Mouse (Mus musculus) MEL (cell line): ENCODE data around the gene Iqcf1. TPM values are rescaled to one million over a fixed set of nuclear protein-coding genes. Genes with fewer than 3 reads are reported as not detected.

Experiments used
- DNase-seq: peaks from one replicate; pipeline ENCODE4 v3.0.0; 2011; ENCODE audit warnings: low read depth, low spot score
- H3K27ac ChIP-seq: 2 replicates; pipeline ENCODE4 v1.5.1; 2012; ENCODE audit warnings: low read depth, mild to moderate bottlenecking, control low read depth, low read length, moderate library complexity; ENCODE audit not compliant: control insufficient read depth
- H3K27me3 ChIP-seq, 2 experiments: fragments of 150-350 bp in 1 of 2; sonication (generic) in 1 of 2; 2 replicates each; pipeline ENCODE4 v1.6.1; 2012; ENCODE audit warnings: low read length in 2 of 2, mild to moderate bottlenecking in 2 of 2, improper control_type of control experiment in 1 of 2, moderate library complexity in 1 of 2; ENCODE audit not compliant: insufficient read depth in 2 of 2, control insufficient read depth in 1 of 2
- H3K36me3 ChIP-seq, 2 experiments: 2 replicates each; pipeline ENCODE4 v1.6.1; 2012 to 2014; ENCODE audit warnings: low read length in 2 of 2, improper control_type of control experiment in 1 of 2, inconsistent platforms in 1 of 2, mild to moderate bottlenecking in 1 of 2; ENCODE audit not compliant: insufficient read depth in 2 of 2, control insufficient read depth in 1 of 2
- H3K4me1 ChIP-seq, 2 experiments: fragments of 150-350 bp in 1 of 2; sonication (generic) in 1 of 2; 2 replicates each; pipeline ENCODE4 v1.6.1; 2012; ENCODE audit warnings: low read length in 2 of 2, improper control_type of control experiment in 1 of 2, mild to moderate bottlenecking in 1 of 2; ENCODE audit not compliant: insufficient read depth in 2 of 2, control insufficient read depth in 1 of 2
- H3K4me3 ChIP-seq, 2 experiments: fragments of 150-350 bp in 1 of 2; sonication (generic) in 1 of 2; 2 replicates each; pipeline ENCODE4 v1.5.1; 2012; ENCODE audit warnings: low read depth in 2 of 2, low read length in 2 of 2, mild to moderate bottlenecking in 2 of 2, moderate library complexity in 2 of 2, control low read depth in 1 of 2, improper control_type of control experiment in 1 of 2; ENCODE audit not compliant: control insufficient read depth in 1 of 2, insufficient read depth in 1 of 2
- H3K79me2 ChIP-seq: 2 replicates; pipeline ENCODE4 v1.6.1; 2012; ENCODE audit warnings: mild to moderate bottlenecking, low read length, moderate library complexity; ENCODE audit not compliant: control insufficient read depth, poor library complexity, insufficient read depth
- H3K9ac ChIP-seq: 2 replicates; pipeline ENCODE4 v1.6.1; 2012; ENCODE audit warnings: low read depth, mild to moderate bottlenecking, control low read depth, low read length, moderate library complexity; ENCODE audit not compliant: control insufficient read depth, poor library complexity, severe bottlenecking
- H3K9me3 ChIP-seq: fragments of 150-350 bp; sonication (generic); replicated peaks from 2 replicates; pipeline ENCODE4 v1.6.1; 2012; ENCODE audit warnings: mild to moderate bottlenecking, low read length, improper control_type of control experiment, moderate library complexity; ENCODE audit not compliant: insufficient read depth
- CHD1 ChIP-seq: IDR thresholded peaks from 2 replicates; pipeline ENCODE4 v1.6.1; 2012; ENCODE audit warnings: low read depth, mild to moderate bottlenecking, inconsistent platforms, low read length, improper control_type of control experiment
- ETS1 ChIP-seq: IDR thresholded peaks from 2 replicates; pipeline ENCODE4 v1.6.1; 2012; ENCODE audit warnings: low read depth, mild to moderate bottlenecking, inconsistent platforms, low read length, improper control_type of control experiment, moderate library complexity
- GATA1 ChIP-seq: IDR thresholded peaks from 2 replicates; pipeline ENCODE4 v1.6.1; 2011; ENCODE audit warnings: low read depth, low read length, improper control_type of control experiment
- HCFC1 ChIP-seq: IDR thresholded peaks from 2 replicates; pipeline ENCODE4 v1.6.1; 2012; ENCODE audit warnings: low read depth, mild to moderate bottlenecking, inconsistent platforms, low read length, improper control_type of control experiment, moderate library complexity
- JUND ChIP-seq: IDR thresholded peaks from 2 replicates; pipeline ENCODE4 v1.6.1; 2011; ENCODE audit warnings: low read depth, mild to moderate bottlenecking, improper control_type of control experiment, low read length
- MAFK ChIP-seq: IDR thresholded peaks from 2 replicates; pipeline ENCODE4 v1.6.1; 2011; ENCODE audit warnings: low read depth, mild to moderate bottlenecking, low read length, improper control_type of control experiment, borderline replicate concordance
- MAX ChIP-seq: IDR thresholded peaks from 2 replicates; pipeline ENCODE4 v1.6.1; 2011; ENCODE audit warnings: low read length, improper control_type of control experiment
- MAZ ChIP-seq: IDR thresholded peaks from 2 replicates; pipeline ENCODE4 v1.6.1; 2012; ENCODE audit warnings: low read depth, mild to moderate bottlenecking, inconsistent platforms, low read length, improper control_type of control experiment
- MEF2A ChIP-seq: IDR thresholded peaks from 2 replicates; pipeline ENCODE4 v1.6.1; 2014; ENCODE audit warnings: low read depth, mild to moderate bottlenecking, inconsistent platforms, low read length, improper control_type of control experiment; ENCODE audit not compliant: poor library complexity, insufficient replicate concordance, severe bottlenecking; ENCODE audit errors: extremely low read depth
- SIN3A ChIP-seq: IDR thresholded peaks from 2 replicates; pipeline ENCODE4 v1.6.1; 2012; ENCODE audit warnings: low read length, improper control_type of control experiment, inconsistent platforms
- SMC3 ChIP-seq: IDR thresholded peaks from 2 replicates; pipeline ENCODE4 v1.6.1; 2011; ENCODE audit warnings: low read depth, low read length, improper control_type of control experiment
- TAL1 ChIP-seq: IDR thresholded peaks from 2 replicates; pipeline ENCODE4 v1.6.1; 2012; ENCODE audit warnings: mild to moderate bottlenecking, inconsistent platforms, low read length, moderate library complexity, mixed read lengths
- TBP ChIP-seq: IDR thresholded peaks from 2 replicates; pipeline ENCODE4 v1.8.0; 2011; ENCODE audit warnings: low read depth, low read length, improper control_type of control experiment
- UBTF ChIP-seq: IDR thresholded peaks from 2 replicates; pipeline ENCODE4 v1.6.1; 2012; ENCODE audit warnings: low read depth, mild to moderate bottlenecking, inconsistent platforms, low read length, improper control_type of control experiment, moderate library complexity, borderline replicate concordance; ENCODE audit not compliant: insufficient read depth
- ZC3H11A ChIP-seq: IDR thresholded peaks from 2 replicates; pipeline ENCODE4 v1.6.1; 2012; ENCODE audit warnings: low read depth, mild to moderate bottlenecking, inconsistent platforms, low read length, improper control_type of control experiment
- ZMIZ1 ChIP-seq: IDR thresholded peaks from 2 replicates; pipeline ENCODE4 v1.6.1; 2012; ENCODE audit warnings: low read depth, mild to moderate bottlenecking, inconsistent platforms, low read length, improper control_type of control experiment, moderate library complexity
- ZNF384 ChIP-seq: IDR thresholded peaks from 2 replicates; pipeline ENCODE4 v1.6.1; 2012; ENCODE audit warnings: low read depth, mild to moderate bottlenecking, inconsistent platforms, low read length, improper control_type of control experiment
- polyA plus RNA-seq, 2 experiments: library from polyadenylated mRNA; stranded (reverse) in 1 of 2; unstranded in 1 of 2; fragments of >175 nt in 1 of 2; fragments of >200 nt in 1 of 2; gene quantifications; 2 replicates each; pipeline versions ENCODE4 v1.2.1 to v1.2.4; 2012; ENCODE audit warnings: low replicate concordance in 2 of 2, low read depth in 1 of 2; ENCODE audit not compliant: insufficient read length in 2 of 2, insufficient read depth in 1 of 2, missing spikeins in 1 of 2
- total RNA-seq: library from RNA; depleted of rRNA; stranded (reverse); fragments of 300-350 nt; gene quantifications from 2 replicates; pipeline ENCODE4 v1.2.3, GENCODE M21; 2012

Iqcf1 gene
- total and polyA plus RNA-seq, 3 experiments = 0.52 TPM; not detected in 2

DNA sequence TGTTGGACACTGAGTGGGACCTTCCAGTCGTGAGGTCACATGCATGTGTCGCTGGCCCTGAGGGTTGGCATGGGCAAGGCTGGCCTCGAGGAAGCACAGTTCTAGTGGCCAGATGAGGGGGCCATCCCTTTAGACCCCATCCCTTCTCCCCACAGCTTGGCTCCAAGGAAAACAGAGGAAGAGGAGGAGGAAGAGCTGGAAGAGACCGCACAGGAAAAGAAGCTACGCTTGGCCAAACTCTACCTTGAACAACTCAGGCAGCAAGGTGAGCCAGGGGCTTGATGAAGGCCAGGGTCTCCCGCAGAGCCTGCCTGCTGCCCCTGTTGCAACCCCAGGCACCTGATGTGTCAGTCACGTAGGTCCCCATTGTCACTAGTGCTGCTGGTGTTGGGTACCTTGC lies 19.2 kb upstream of the Iqcf1 start:
- Histone ChIP-seq H3K36me3 (peaks cover 0 to 3% of the 10 kb centered on the region in 2 experiments; a peak in 3 of 4 replicates), H3K27ac (no peak overlapping the region)
- DNase-seq = no peak

DNA sequence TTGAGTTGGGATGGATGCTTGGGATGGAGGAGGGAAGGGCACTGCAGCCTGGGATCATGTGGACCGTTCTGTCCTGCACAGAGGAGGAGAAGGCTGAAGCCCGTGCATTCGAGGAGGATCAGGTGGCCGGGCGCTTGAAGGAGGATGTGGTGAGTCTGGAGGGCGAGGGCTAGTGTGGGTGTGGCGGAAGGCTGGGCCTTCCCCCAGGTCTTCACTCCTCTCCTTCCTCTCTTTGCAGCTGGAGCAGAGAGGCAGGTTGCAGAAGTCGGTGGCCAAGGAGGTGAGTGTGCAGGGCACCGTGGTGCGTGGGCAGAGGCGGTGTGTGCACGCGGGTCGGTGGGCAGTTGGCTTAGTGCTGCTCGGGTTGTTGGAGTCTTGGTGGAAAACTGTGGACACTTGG lies 18.7 kb upstream of the Iqcf1 start:
- TF ChIP-seq MAFK (no peak), ZNF384 (no peak), SIN3A (no peak), SMC3 (no peak), CHD1 (no peak), ZMIZ1 (no peak), TBP (no peak), ETS1 (no peak), GATA1 (no peak), MAX (no peak), ZC3H11A (no peak), MAZ (no peak), HCFC1 (no peak), UBTF (no peak), MEF2A (no peak), JUND (no peak)
- H3K36me3 ChIP-seq = peaks cover 0 to 3% of the 10 kb centered on the region in 2 experiments; a peak in 3 of 4 replicates

More for the DNA sequence above, 19.2 kb upstream of the Iqcf1 start:
- no peaks in the 10 kb centered on the region for H3K9me3 ChIP-seq
- H3K27me3 ChIP-seq = no peaks in the 10 kb centered on the region
- H3K4me3 ChIP-seq = no peak overlapping the region
- H3K9ac ChIP-seq = no peak overlapping the region
- TF ChIP-seq CHD1 (no peak), MAZ (no peak), TAL1 (no peak)
- H3K79me2 ChIP-seq = peaks cover 27% of the 10 kb centered on the region
- peaks cover 0 to 9% of the 10 kb centered on the region in 2 experiments; a peak in 3 of 4 replicates for H3K4me1 ChIP-seq

More for the DNA sequence above, 18.7 kb upstream of the Iqcf1 start:
- H3K4me3 ChIP-seq = no peak overlapping the region
- peaks cover 27% of the 10 kb centered on the region for H3K79me2 ChIP-seq
- H3K4me1 ChIP-seq = peaks cover 0 to 9% of the 10 kb centered on the region in 2 experiments; a peak in 3 of 4 replicates
- no peak for DNase-seq
- no peaks in the 10 kb centered on the region for H3K27me3 ChIP-seq
- H3K27ac ChIP-seq = no peak overlapping the region
- no peak overlapping the region for H3K9ac ChIP-seq
- no peaks in the 10 kb centered on the region for H3K9me3 ChIP-seq
